Mouse (Mus musculus) bone marrow macrophage, adult 2 months (primary cell): ENCODE data around the gene Lrba.

Experiments
- CTCF ChIP-seq: IDR thresholded peaks from 2 replicates; pipeline ENCODE4 v1.5.1; 2012; ENCODE audit warnings: low read depth, mild to moderate bottlenecking, low read length, moderate library complexity
- POLR2A ChIP-seq: IDR thresholded peaks from 2 replicates; pipeline ENCODE4 v1.6.1; 2012; ENCODE audit warnings: mild to moderate bottlenecking, low read depth, low read length, borderline replicate concordance

DNA sequence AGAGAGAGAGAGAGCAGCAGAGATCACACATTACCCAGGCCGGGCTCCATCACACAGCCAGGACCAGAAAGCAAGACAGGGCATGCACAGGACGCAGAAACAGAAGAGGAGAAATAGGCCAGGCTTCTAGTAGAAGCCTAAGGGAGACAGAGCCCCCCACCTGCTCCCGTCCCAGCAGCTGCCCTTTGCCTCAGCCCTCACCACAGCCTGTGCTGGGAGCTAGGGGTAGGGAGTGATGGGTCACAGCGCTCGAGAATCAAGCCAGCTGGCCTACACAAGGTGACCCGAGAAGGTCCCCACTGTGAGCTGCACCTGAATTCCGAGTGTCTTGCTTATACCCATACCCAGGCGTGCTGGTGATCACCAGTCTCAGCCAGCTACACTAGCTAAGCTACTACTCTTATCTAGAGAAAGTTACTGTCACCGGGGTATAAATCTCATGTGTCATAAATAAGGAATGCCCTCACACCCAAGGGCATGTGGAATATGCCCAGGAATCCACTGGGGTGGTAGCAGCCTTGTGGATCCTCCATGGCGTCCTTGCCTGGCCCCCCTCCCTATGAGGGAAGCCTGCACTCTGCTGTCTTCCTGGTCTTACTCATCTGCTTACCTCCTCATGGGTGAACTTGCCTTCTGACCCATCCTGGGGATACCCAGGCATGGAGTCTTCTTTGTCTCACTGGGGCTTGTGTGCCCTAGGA is 563.1 kb downstream of the Lrba start:
- TF ChIP-seq CTCF (no peak), POLR2A (no peak)
